Mouse (Mus musculus) heart, postnatal 0 days (tissue): Measurements from ENCODE around the gene Crtc3. TPM values are rescaled to one million over a fixed set of nuclear protein-coding genes. Genes with fewer than 3 reads are reported as not detected.

Experiments
- ATAC-seq: fragments of 200-750 bp; cut with Nextera tagmentation; 2 replicates; pipeline ENCODE4 v1.8.0; 2017; ENCODE audit warnings: low read depth, moderate number of reproducible peaks, moderate library complexity; ENCODE audit not compliant: insufficient read depth
- DNase-seq: peaks from one replicate; pipeline ENCODE4 v3.0.0-alpha.2; 2016; ENCODE audit warnings: low spot score
- H3K27ac ChIP-seq: fragments of 300-500 bp; sonication (generic); 2 replicates; pipeline ENCODE4 v1.5.1; 2014; ENCODE audit warnings: low read depth, mild to moderate bottlenecking
- H3K27me3 ChIP-seq: fragments of 300-500 bp; sonication (generic); 2 replicates; pipeline ENCODE4 v1.6.1; 2014; ENCODE audit warnings: low read length, mixed read lengths; ENCODE audit not compliant: control insufficient read depth, insufficient read depth
- H3K36me3 ChIP-seq: fragments of 300-500 bp; sonication (generic); replicated peaks from 2 replicates; pipeline ENCODE4 v1.6.1; 2014; ENCODE audit warnings: low read length, mixed read lengths; ENCODE audit not compliant: control insufficient read depth, insufficient read depth
- H3K4me1 ChIP-seq: fragments of 300-500 bp; sonication (generic); 2 replicates; pipeline ENCODE4 v1.6.1; 2014; ENCODE audit warnings: antibody characterized with exemption; ENCODE audit not compliant: control insufficient read depth, insufficient read depth
- H3K4me2 ChIP-seq: fragments of 300-500 bp; sonication (generic); 2 replicates; pipeline ENCODE4 v1.6.1; 2014; ENCODE audit warnings: low read depth, mild to moderate bottlenecking, low read length, moderate library complexity
- H3K4me3 ChIP-seq: fragments of 300-500 bp; sonication (generic); 2 replicates; pipeline ENCODE4 v1.5.1; 2014; ENCODE audit warnings: low read depth, low read length
- H3K9ac ChIP-seq: fragments of 300-500 bp; sonication (generic); replicated peaks from 2 replicates; pipeline ENCODE4 v1.6.1; 2014; ENCODE audit warnings: low read depth, low read length, mixed read lengths
- H3K9me3 ChIP-seq: fragments of 300-500 bp; sonication (generic); replicated peaks from 2 replicates; pipeline ENCODE4 v1.6.1; 2016; ENCODE audit warnings: low read length; ENCODE audit not compliant: control insufficient read depth
- CTCF ChIP-seq: IDR thresholded peaks from 2 replicates; pipeline ENCODE4 v1.5.1; 2016; ENCODE audit warnings: antibody characterized with exemption, control low read depth, low read depth
- EP300 ChIP-seq: IDR thresholded peaks from 2 replicates; pipeline ENCODE4 v1.6.1; 2016; ENCODE audit warnings: antibody characterized with exemption, low read depth
- WGBS: fragments of 180-500 bp; shearing (Covaris S2); extraction: QIAGEN DNeasy Blood & Tissue Kit; methylation state at CpG from one replicate; pipeline ENCODE4 v1.1.7; 2014; 5-methylcytosine and 5-hydroxymethylcytosine counted together
- polyA plus RNA-seq: library from polyadenylated mRNA; unstranded; fragments of >200 nt; fragmentation: Nextera tagmentation; extraction: Ambion mirVana; gene quantifications from 2 replicates; pipeline ENCODE4 v1.2.1, GENCODE M21; 2015
- total RNA-seq: library from RNA; depleted of rRNA; stranded (reverse); fragments of >200 nt; gene quantifications from 2 replicates; pipeline ENCODE4 v1.2.3, GENCODE M21; 2014; ENCODE audit warnings: low replicate concordance

The Crtc3 gene
- total and polyA plus RNA-seq, 2 experiments from 2014 or later, result 11.4 to 24.9 TPM

- TF ChIP-seq EP300, result no peak
- TF ChIP-seq CTCF, result no peak
- ATAC-seq, result no peak
- no peak overlapping the region for H3K4me3 ChIP-seq
- no peak overlapping the region for H3K27ac ChIP-seq
- H3K27me3 ChIP-seq, result no peaks in the 10 kb centered on the region
- no peak overlapping the region for H3K9ac ChIP-seq
- H3K4me2 ChIP-seq, result no peak overlapping the region
- no peak for DNase-seq
- 69% methylated on average over 9 of the region's 9 CpGs for WGBS
- peaks cover 10% of the 10 kb centered on the region for H3K4me1 ChIP-seq
- H3K36me3 ChIP-seq, result no peaks in the 10 kb centered on the region
- no peaks in the 10 kb centered on the region for H3K9me3 ChIP-seq
Observed at GRCm38 (mm10) chr7:80561271-80561670, 127.4 kb downstream of the Crtc3 start.

GRCm38 (mm10) chr7:80558572-80558971 is 130.1 kb downstream of the Crtc3 start:
- DNase-seq (no peak), ATAC-seq (no peak)
- H3K4me3 ChIP-seq, result no peak overlapping the region
- no peaks in the 10 kb centered on the region for H3K9me3 ChIP-seq
- no peaks in the 10 kb centered on the region for H3K36me3 ChIP-seq
- H3K9ac ChIP-seq, result no peak overlapping the region
- no peaks in the 10 kb centered on the region for H3K27me3 ChIP-seq
- no peak overlapping the region for H3K4me2 ChIP-seq
- H3K4me1 ChIP-seq, result peaks cover 31% of the 10 kb centered on the region
- H3K27ac ChIP-seq, result no peak overlapping the region
- 54% methylated on average over 5 of the region's 5 CpGs for WGBS
- TF ChIP-seq EP300, result no peak
- TF ChIP-seq CTCF, result no peak

- no peak for DNase-seq
Observed at GRCm38 (mm10) chr7:80558101-80558500, 130.6 kb downstream of the Crtc3 start.

GRCm38 (mm10) chr7:80557161-80557560 is 131.5 kb downstream of the Crtc3 start:
- H3K4me3 ChIP-seq, result no peak overlapping the region
- H3K4me1 ChIP-seq, result peaks cover 31% of the 10 kb centered on the region
- no peak for TF ChIP-seq CTCF
- no peak for TF ChIP-seq EP300
- H3K4me2 ChIP-seq, result no peak overlapping the region
- DNase-seq, result no peak
- H3K9me3 ChIP-seq, result no peaks in the 10 kb centered on the region
- H3K9ac ChIP-seq, result no peak overlapping the region
- no peaks in the 10 kb centered on the region for H3K27me3 ChIP-seq
- 44% methylated on average over 4 of the region's 4 CpGs for WGBS
- H3K36me3 ChIP-seq, result no peaks in the 10 kb centered on the region
- ATAC-seq, result no peak
- no peak overlapping the region for H3K27ac ChIP-seq

More at GRCm38 (mm10) chr7:80558101-80558500, 130.6 kb downstream of the Crtc3 start:
- no peak overlapping the region for H3K4me3 ChIP-seq
- WGBS, result 60% methylated on average over 8 of the region's 8 CpGs
- no peak for ATAC-seq
- no peaks in the 10 kb centered on the region for H3K27me3 ChIP-seq
- TF ChIP-seq EP300 (no peak), CTCF (peak; percentile 28)
- no peak overlapping the region for H3K4me2 ChIP-seq
- H3K9me3 ChIP-seq, result no peaks in the 10 kb centered on the region
- no peak overlapping the region for H3K27ac ChIP-seq
- H3K4me1 ChIP-seq, result peaks cover 31% of the 10 kb centered on the region
- H3K9ac ChIP-seq, result no peak overlapping the region
- H3K36me3 ChIP-seq, result no peaks in the 10 kb centered on the region

GRCm38 (mm10) chr7:80556166-80556565 is 132.5 kb downstream of the Crtc3 start:
- Histone ChIP-seq H3K36me3 (no peaks in the 10 kb centered on the region), H3K4me1 (peaks cover 31% of the 10 kb centered on the region), H3K27ac (peak overlapping the region; percentile 23; the same call in 1 of the 2 replicates), H3K9me3 (no peaks in the 10 kb centered on the region), H3K9ac (no peak overlapping the region), H3K4me3 (no peak overlapping the region), H3K4me2 (no peak overlapping the region), H3K27me3 (no peaks in the 10 kb centered on the region)
- ATAC-seq, result no peak
- 28% methylated on average over 3 of the region's 3 CpGs for WGBS
- TF ChIP-seq EP300, result no peak
- TF ChIP-seq CTCF, result no peak
- DNase-seq, result peak; percentile 30

GRCm38 (mm10) chr7:80555146-80555545 is 133.5 kb downstream of the Crtc3 start:
- H3K4me3 ChIP-seq, result no peak overlapping the region
- H3K27me3 ChIP-seq, result no peaks in the 10 kb centered on the region
- WGBS, result 69% methylated on average over 3 of the region's 3 CpGs
- ATAC-seq (no peak), DNase-seq (no peak)
- no peaks in the 10 kb centered on the region for H3K9me3 ChIP-seq
- H3K27ac ChIP-seq, result peak overlapping the region; percentile 86
- H3K36me3 ChIP-seq, result no peaks in the 10 kb centered on the region
- TF ChIP-seq EP300 (no peak), CTCF (peak; percentile 32)
- H3K4me2 ChIP-seq, result peak overlapping the region; percentile 12; the same call in 1 of the 2 replicates
- H3K4me1 ChIP-seq, result peaks cover 31% of the 10 kb centered on the region
- H3K9ac ChIP-seq, result no peak overlapping the region; the same call in 1 of the 2 replicates
